Mouse (Mus musculus) frontal cortex, adult (tissue): ENCODE results near the gene Slc22a18.
A peak's percentile ranks its signal among the peaks of the same experiment; 100 is the strongest.

ENCODE experiments used
- ATAC-seq: cut with Nextera tagmentation; 2 replicates; pipeline ENCODE4 v1.9.2; 2017; ENCODE audit warnings: mild to moderate bottlenecking, moderate library complexity, mixed read lengths; ENCODE audit not compliant: low TSS enrichment

Slc22a18 gene

GRCm38 (mm10) chr7:143473347-143474101, at the start of gene Slc22a18:
Gene Slc22a18 (plus strand): TSS chr7:143473736.
- ATAC-seq: no peak

DNA sequence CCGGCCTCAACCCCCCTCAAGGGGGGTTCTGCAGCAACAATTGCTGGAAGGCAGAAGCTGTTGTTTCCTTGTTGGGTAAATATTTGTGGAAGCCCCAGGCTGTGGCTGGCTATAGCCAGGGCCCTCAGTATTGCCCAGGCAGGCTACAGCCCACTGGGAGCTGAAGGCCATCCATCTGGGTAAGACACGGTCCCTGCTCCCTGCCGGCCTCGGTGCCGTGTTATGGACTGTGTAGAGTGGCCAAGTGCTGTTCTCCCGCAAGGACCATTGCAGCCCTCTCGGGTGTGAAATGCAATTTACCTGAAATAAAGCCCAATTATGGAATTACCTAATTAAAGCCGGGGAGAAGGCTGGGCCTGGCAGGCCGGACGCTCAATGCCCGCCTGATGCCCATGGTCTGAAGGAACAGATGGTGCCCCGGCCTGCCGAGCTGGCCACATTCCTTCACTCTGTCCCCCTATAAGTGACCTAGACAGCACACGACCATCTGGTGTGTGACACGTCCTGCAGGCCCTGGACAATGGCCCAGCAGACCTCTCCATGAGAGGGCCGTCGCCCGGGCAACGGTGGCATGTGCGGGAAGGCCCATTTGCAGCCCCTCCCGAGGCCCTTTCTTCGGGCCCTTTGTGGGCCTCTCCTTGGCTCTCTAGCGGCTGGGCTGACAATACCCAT, 45.3 kb upstream of the Slc22a18 start:
- no peak for ATAC-seq

DNA sequence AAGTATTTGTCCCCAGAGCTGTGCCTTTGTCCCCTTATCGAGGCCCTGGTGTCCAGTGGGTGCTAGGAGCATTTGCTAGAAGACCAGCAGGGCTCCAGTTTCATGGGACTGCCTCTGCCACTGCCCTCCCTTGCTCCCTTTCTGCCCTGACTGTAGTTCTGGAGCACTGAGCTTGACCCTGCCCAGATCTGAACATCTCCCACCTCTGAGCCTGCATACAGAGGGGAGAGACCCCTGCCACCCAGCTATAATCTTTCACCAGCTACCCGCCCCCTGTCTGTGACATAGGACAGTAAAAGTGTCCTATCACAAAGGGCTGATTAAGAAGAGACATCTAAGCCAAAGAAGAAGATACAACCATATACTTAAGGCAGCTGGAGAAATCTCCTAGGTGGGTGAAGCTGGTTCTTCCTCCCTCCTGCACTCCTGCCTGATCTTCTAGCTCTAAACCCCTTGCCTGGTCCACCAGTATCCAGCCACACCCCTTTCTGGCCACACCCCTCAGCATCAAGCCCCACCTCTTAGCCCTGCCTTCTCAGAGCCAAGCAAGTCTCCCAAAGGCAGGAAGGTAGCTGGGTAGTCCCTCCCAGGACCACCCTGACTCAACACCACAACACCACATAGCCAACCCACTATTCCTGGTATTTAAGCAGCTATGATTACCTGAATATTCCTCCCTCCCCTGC, 44.6 kb upstream of the Slc22a18 start:
- no peak for ATAC-seq

GRCm38 (mm10) chr7:143432631-143433030, 40.9 kb upstream of the Slc22a18 start:
- no peak for ATAC-seq

DNA sequence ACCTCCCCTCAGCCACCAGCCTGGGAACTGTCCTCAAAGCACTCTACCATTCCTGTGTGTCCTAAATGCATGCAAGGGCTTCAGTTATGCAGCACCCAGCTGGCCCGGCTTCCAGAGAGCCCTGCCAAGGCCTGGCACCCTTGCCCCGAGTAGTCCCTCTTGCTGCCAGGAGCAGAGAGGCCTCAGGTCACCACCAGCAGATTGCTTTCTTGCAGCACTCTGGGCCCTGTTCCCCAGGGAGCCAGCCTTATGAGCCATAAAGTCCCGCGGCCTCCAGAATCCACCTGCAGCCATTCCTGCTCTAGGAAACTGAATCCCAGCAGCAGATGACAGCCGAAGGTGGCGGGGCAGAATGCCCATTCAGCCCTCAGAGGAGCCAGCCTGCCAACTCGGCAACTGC, 40.2 kb upstream of the Slc22a18 start:
- no peak for ATAC-seq

DNA sequence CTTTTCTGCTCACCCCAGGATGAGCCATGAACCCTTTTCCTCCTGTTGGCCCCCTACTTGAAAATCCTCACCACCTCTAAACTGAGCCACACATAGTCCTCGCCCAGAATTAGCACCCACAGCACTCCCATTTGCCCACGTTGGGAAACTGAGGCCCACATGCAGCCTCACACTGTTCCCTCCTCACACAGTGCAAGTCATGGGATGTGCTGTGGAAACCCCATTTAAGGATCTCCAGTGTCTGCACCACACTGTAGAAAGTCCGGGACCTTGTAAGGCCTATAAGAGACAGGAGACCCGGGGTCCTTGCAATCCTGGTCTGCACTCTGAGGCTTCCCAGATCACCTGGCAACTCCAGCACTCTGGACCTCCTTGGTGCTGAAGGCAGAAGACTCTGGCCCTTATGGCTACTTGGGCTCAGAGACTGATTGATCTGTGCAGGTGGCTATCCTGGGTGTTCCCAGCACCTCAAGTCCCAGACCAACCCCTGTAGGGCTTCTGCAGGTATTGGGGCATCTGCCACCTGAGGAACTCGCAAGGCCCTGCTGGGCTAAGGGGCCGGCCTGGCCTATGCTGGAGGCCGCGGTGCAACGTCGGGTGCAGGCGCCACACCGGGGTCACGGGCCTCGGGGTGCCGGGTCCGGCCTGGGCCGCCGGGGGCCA, 36.2 kb upstream of the Slc22a18 start:
- ATAC-seq: no peak

DNA sequence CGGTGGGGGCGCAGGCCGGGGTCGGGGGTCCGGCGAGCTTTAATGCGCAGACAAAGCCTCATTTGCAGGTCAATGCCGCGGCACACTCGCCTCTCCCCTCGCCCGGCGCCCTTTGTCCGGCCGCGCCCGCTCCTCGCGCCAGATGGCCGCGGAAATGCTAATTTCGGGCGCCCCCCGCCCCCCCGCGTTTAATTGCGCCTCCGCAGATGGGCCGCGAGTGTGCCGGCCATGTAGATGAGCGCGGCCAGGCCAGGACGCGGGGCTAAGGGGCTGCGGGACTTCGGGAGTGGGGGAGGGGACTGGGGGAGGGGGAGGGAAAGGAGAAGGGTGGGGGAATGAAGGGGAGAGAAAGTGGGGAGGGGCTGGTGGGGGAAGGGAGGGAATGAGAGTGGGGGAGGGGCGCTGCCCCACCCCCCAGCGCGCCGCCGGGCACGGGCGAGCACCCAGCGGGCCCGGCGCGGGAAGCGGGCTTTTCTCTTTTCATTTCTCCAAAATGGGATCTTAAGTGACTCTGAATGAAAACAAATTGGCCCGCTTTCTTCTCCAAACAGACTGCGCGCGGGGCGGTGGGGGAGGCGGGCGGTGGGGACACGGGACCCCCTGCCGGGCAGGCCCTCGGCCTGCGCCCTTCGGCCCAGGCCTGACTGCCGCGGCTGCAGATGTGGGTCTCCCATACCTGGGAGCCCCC, 35.5 kb upstream of the Slc22a18 start:
- ATAC-seq: no peak

DNA sequence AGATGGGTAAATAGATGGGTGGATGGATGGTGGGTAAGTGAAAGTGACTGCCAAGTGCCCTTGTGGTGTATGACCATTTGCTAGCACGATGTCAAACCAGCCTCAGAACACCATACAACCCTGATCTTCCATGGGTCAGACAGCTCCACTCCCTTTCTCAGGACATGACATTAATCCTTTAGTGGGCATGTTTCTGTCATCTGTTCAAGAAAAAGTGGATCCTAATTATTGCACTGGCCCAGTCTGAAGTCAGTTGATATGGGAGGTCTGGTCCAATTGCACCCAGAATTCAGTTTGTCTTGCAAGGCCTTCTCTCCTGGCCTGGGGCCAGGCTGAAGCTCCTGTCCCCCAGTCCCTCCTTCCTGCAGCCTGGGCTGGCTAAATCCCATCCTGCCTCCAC, 34.6 kb upstream of the Slc22a18 start:
- ATAC-seq: no peak

DNA sequence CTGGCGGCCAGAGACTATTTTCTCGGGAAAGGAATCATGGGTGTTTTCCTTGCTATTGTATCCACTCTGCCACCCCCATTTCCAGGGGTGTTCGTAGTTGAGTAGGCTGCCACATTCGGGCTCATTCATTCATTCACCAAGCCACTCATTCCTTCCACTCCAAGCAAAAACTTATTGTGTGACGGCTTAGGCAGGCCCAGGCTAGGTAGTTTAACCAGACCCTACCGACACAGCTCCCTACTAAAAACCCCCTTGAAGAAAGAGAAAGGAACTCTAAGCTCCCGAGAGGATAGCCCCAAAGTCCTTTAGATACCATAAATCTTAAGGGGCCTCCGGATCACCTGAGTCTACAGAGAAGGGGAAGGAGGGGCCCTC, 29.0 kb upstream of the Slc22a18 start:
- no peak for ATAC-seq

DNA sequence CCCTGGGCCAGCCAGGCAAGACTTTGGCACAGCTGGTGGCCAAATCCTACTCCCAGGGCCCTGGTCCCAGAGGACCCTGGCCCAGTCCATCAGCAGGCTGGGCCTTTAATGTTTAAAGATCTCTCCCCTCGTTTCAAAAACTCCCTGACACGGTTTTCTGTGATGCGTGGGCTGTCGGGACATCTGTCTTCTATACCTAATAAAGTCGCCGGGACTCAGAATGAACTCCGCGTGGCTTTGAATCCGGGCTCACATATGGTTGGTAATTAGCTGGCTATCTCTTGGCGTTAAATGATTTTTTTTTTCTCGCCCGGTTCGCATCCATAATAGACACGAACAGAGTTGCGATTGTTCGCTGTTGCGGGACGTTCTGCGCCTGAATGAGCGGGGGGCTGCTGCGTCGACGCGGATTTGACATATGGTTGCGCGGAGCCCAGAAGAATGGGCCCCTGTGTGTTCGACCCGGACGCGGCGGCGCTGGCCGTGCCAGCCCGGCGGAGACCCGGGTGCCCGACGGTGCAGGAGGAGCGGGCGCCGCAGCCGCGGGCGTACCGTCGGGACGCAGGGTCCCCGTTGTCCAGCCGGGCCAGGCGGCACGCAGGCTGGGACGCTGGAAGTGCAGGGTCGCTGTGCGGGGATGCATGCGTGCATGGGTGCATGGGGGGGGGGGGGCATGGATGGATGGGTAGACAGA, 28.4 kb upstream of the Slc22a18 start:
- ATAC-seq: no peak

DNA sequence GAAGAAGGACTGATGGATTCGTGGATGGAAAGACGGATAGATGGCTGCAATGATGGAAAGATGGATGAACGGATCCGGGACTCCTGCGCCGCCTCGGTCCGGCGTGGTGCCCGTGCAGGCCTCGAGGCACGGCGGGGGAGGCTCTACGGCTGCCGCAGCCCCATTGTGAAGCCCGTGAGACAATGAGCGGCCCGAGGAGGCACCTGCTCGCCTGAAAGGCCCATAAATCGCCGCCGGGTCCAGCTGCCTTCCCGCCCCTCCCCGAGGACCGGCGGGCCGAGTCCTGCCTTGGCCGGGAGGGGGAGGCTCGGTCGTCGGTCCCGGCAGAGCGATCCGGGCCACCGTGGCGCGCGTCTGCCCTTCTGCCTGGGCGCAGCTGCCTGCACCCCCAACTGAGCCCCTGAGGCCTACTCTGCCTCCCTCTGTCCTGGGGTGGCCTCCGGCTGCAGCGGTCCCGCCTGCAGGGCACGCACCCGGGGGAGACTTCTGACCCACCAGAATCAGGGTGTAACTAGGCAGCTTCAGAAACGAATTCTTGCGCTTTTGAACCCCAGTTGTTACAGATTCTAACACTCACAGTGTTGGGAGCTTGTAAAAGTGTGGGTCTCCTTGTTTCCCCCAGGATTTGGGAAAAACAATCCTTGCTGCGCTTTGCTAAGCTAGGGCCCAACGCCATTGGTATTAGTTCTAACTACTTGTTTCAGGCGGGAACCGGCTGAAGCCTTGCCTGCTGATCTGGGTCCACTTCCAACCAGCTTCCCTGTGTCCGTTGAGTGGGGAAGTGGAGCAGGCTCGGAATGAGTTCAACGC, 27.7 kb upstream of the Slc22a18 start:
- ATAC-seq: no peak; the same call in 1 of the 2 replicates

- no peak for ATAC-seq
Observed at GRCm38 (mm10) chr7:143447130-143447529, 26.4 kb upstream of the Slc22a18 start.

GRCm38 (mm10) chr7:143458963-143459331, 14.6 kb upstream of the Slc22a18 start:
- ATAC-seq: no peak

- no peak for ATAC-seq
Observed at GRCm38 (mm10) chr7:143459332-143460211, 14.0 kb upstream of the Slc22a18 start.

- no peak for ATAC-seq
Observed at GRCm38 (mm10) chr7:143460217-143460834, 13.2 kb upstream of the Slc22a18 start.

DNA sequence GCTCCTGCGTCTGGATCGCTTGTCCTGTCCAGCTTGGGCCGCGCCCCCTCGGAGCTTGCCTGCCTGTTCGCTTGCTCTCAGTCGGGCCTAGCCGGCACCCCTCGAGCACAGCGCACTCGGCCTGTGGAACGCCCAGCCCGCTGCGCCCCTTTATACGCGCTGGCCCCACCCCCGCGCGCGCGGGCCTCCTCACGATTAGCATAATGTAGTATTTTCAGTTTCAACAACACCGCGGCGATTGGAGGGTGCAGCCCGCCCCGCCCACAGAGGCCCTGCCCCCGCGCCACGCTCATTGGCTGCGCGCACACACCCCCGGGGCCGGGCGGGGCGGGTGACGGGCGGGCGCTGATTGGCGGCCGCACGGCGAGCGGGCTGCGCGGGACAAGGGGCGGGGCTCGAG, 12.7 kb upstream of the Slc22a18 start, which contains the start of gene Cdkn1c:
TSS of gene Cdkn1c (minus strand) at position 177 of the 400 bp plus-strand sequence.
- peak; percentile 70 for ATAC-seq

DNA sequence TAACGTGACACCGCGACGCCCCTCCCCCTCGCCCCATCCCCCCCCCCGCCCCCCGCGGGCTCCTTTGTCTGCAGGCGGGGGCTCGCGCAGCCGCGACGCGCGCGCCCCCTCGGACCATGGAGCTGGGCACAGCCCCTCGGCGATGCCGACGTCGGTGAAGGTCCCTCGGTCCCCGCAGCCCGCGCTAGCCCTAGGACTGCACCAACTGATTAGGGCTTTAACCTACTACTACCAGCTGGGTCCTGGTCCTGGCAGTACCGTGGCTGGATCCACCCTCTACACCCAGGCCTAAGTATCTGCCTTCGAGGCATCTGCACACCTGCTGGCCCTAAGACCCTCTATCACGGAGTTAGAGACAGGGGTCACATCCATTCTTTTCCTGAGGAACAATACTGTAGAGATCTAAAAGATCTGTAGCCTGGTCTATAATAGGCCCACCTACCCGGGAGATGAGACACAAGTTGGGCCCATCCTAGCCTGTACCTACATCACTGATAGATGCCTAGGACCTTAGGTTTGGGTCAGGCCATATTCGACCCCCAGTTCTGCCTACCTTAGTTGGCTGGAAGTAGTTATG, 12.2 kb upstream of the Slc22a18 start:
- ATAC-seq: no peak

- ATAC-seq: no peak
Observed at GRCm38 (mm10) chr7:143461920-143462319, 11.6 kb upstream of the Slc22a18 start.
